Mouse (Mus musculus) midbrain, embryonic 15.5 days (tissue): ENCODE results near the gene Pitpna. TPM values are rescaled to one million over a fixed set of nuclear protein-coding genes. Genes with fewer than 3 reads are reported as not detected.
A peak's percentile ranks its signal among the peaks of the same experiment; 100 is the strongest.

Experiments
- ATAC-seq: fragments of 200-750 bp; cut with Nextera tagmentation; replicated peaks from 2 replicates; pipeline ENCODE4 v1.8.0; 2017; ENCODE audit warnings: moderate TSS enrichment
- H3K27ac ChIP-seq: fragments of 300-500 bp; sonication (generic); 2 replicates; pipeline ENCODE4 v1.5.1; 2015; ENCODE audit warnings: mild to moderate bottlenecking, inconsistent platforms
- H3K27me3 ChIP-seq: fragments of 300-500 bp; sonication (generic); replicated peaks from 2 replicates; pipeline ENCODE4 v1.6.1; 2015; ENCODE audit warnings: inconsistent platforms
- H3K36me3 ChIP-seq: fragments of 300-500 bp; sonication (generic); replicated peaks from 2 replicates; pipeline ENCODE4 v1.6.1; 2015; ENCODE audit warnings: inconsistent platforms
- H3K4me1 ChIP-seq: fragments of 300-500 bp; sonication (generic); 2 replicates; pipeline ENCODE4 v1.6.1; 2015; ENCODE audit warnings: inconsistent platforms
- H3K4me2 ChIP-seq: fragments of 300-500 bp; sonication (generic); 2 replicates; pipeline ENCODE4 v1.6.1; 2015; ENCODE audit warnings: inconsistent platforms, mild to moderate bottlenecking, moderate library complexity
- H3K4me3 ChIP-seq: fragments of 300-500 bp; sonication (generic); 2 replicates; pipeline ENCODE4 v1.5.1; 2015; ENCODE audit warnings: mild to moderate bottlenecking, inconsistent platforms
- H3K9ac ChIP-seq: fragments of 300-500 bp; sonication (generic); 2 replicates; pipeline ENCODE4 v1.6.1; 2015; ENCODE audit warnings: mild to moderate bottlenecking, inconsistent platforms
- H3K9me3 ChIP-seq: fragments of 300-500 bp; sonication (generic); 2 replicates; pipeline ENCODE4 v1.6.1; 2016; ENCODE audit warnings: inconsistent platforms
- WGBS: fragments of 180-500 bp; shearing (Covaris S2); methylation state at CpG from one replicate; pipeline ENCODE4 v1.1.7; 2015; ENCODE audit warnings: mixed read lengths; 5-methylcytosine and 5-hydroxymethylcytosine counted together
- polyA plus RNA-seq: library from polyadenylated mRNA; unstranded; fragments of >200 nt; fragmentation: Nextera tagmentation; extraction: Ambion mirVana; gene quantifications from 2 replicates; pipeline ENCODE4 v1.2.1, GENCODE M21; 2015

Gene Pitpna
- polyA plus RNA-seq, 1 experiment from 2014 or later: 103 TPM

- under 1% methylated on average over 54 of the region's 54 CpGs for WGBS
- no peaks in the 10 kb centered on the region for H3K36me3 ChIP-seq
- H3K4me2 ChIP-seq: peak overlapping the region; percentile 93
- peak overlapping the region; percentile 57 for H3K27ac ChIP-seq
- H3K9me3 ChIP-seq: no peaks in the 10 kb centered on the region
- peak overlapping the region; percentile 48 for H3K4me3 ChIP-seq
- peak; percentile 57 for ATAC-seq
- H3K27me3 ChIP-seq: peaks cover 32% of the 10 kb centered on the region
- peaks cover 42% of the 10 kb centered on the region for H3K4me1 ChIP-seq
- H3K9ac ChIP-seq: peak overlapping the region; percentile 59
Observed at GRCm38 (mm10) chr11:75651426-75652221, 63.7 kb downstream of the Pitpna start.

GRCm38 (mm10) chr11:75652222-75652941 lies 64.5 kb downstream of the Pitpna start:
- no peaks in the 10 kb centered on the region for H3K36me3 ChIP-seq
- WGBS: 21% methylated on average over 20 of the region's 20 CpGs
- ATAC-seq: no peak
- H3K4me2 ChIP-seq: peak overlapping the region; percentile 93
- H3K27me3 ChIP-seq: peaks cover 32% of the 10 kb centered on the region
- peaks cover 43% of the 10 kb centered on the region for H3K4me1 ChIP-seq
- H3K9ac ChIP-seq: peak overlapping the region; percentile 59
- H3K4me3 ChIP-seq: peak overlapping the region; percentile 48
- no peaks in the 10 kb centered on the region for H3K9me3 ChIP-seq
- H3K27ac ChIP-seq: no peak overlapping the region

- H3K9ac ChIP-seq: no peak overlapping the region
- H3K27me3 ChIP-seq: peaks cover 32% of the 10 kb centered on the region
- 31% methylated on average over 14 of the region's 14 CpGs for WGBS
- H3K4me1 ChIP-seq: peaks cover 43% of the 10 kb centered on the region
- H3K4me3 ChIP-seq: peak overlapping the region; percentile 46
- H3K4me2 ChIP-seq: peak overlapping the region; percentile 83; the same call in 1 of the 2 replicates
- H3K36me3 ChIP-seq: no peaks in the 10 kb centered on the region
- no peak overlapping the region for H3K27ac ChIP-seq
- ATAC-seq: no peak
- no peaks in the 10 kb centered on the region for H3K9me3 ChIP-seq
Observed at GRCm38 (mm10) chr11:75652942-75653684, 65.2 kb downstream of the Pitpna start.

- peak overlapping the region; percentile 46 for H3K4me3 ChIP-seq
Observed at GRCm38 (mm10) chr11:75653781-75654470, 66.0 kb downstream of the Pitpna start.

GRCm38 (mm10) chr11:75654471-75655390 lies 66.8 kb downstream of the Pitpna start:
- WGBS: 43% methylated on average over 25 of the region's 25 CpGs
- Histone ChIP-seq H3K9ac (peak overlapping the region; percentile 36; the same call in 1 of the 2 replicates), H3K27ac (no peak overlapping the region), H3K9me3 (no peaks in the 10 kb centered on the region), H3K4me2 (peak overlapping the region; percentile 83), H3K4me1 (peaks cover 43% of the 10 kb centered on the region), H3K27me3 (peaks cover 32% of the 10 kb centered on the region), H3K36me3 (no peaks in the 10 kb centered on the region), H3K4me3 (peak overlapping the region; percentile 69)
- no peak for ATAC-seq

More at GRCm38 (mm10) chr11:75653781-75654470, 66.0 kb downstream of the Pitpna start:
- Histone ChIP-seq H3K36me3 (no peaks in the 10 kb centered on the region), H3K27me3 (peaks cover 32% of the 10 kb centered on the region), H3K4me1 (peaks cover 43% of the 10 kb centered on the region), H3K4me2 (peak overlapping the region; percentile 83), H3K9me3 (no peaks in the 10 kb centered on the region), H3K27ac (no peak overlapping the region), H3K9ac (peak overlapping the region; percentile 36)
- 2% methylated on average over 31 of the region's 45 CpGs for WGBS
- peak; percentile 40 for ATAC-seq

GRCm38 (mm10) chr11:75655621-75656545 lies 68.0 kb downstream of the Pitpna start:
- 2% methylated on average over 78 of the region's 78 CpGs for WGBS
- Histone ChIP-seq H3K36me3 (no peaks in the 10 kb centered on the region), H3K4me1 (peaks cover 43% of the 10 kb centered on the region), H3K27me3 (peaks cover 32% of the 10 kb centered on the region), H3K9me3 (no peaks in the 10 kb centered on the region), H3K4me3 (peak overlapping the region; percentile 69), H3K4me2 (peak overlapping the region; percentile 98), H3K9ac (peak overlapping the region; percentile 54), H3K27ac (no peak overlapping the region)
- ATAC-seq: no peak

- H3K4me2 ChIP-seq: peak overlapping the region; percentile 98
- H3K4me1 ChIP-seq: peaks cover 34% of the 10 kb centered on the region
- no peak for ATAC-seq
- no peaks in the 10 kb centered on the region for H3K36me3 ChIP-seq
- H3K9ac ChIP-seq: no peak overlapping the region
- peak overlapping the region; percentile 69 for H3K4me3 ChIP-seq
- no peaks in the 10 kb centered on the region for H3K9me3 ChIP-seq
- 61% methylated on average over 20 of the region's 20 CpGs for WGBS
- H3K27ac ChIP-seq: no peak overlapping the region
- H3K27me3 ChIP-seq: peaks cover 32% of the 10 kb centered on the region
Observed at GRCm38 (mm10) chr11:75656621-75657590, 69.0 kb downstream of the Pitpna start.

GRCm38 (mm10) chr11:75657841-75658240 lies 69.9 kb downstream of the Pitpna start:
- H3K9ac ChIP-seq: no peak overlapping the region
- peaks cover 24% of the 10 kb centered on the region for H3K4me1 ChIP-seq

GRCm38 (mm10) chr11:75658311-75658710 lies 70.4 kb downstream of the Pitpna start:
- no peak overlapping the region for H3K9ac ChIP-seq
- H3K36me3 ChIP-seq: no peaks in the 10 kb centered on the region
- H3K27ac ChIP-seq: no peak overlapping the region
- H3K4me3 ChIP-seq: no peak overlapping the region
- H3K27me3 ChIP-seq: peaks cover 21% of the 10 kb centered on the region
- WGBS: 92% methylated on average over 13 of the region's 13 CpGs
- H3K4me2 ChIP-seq: no peak overlapping the region
- no peak for ATAC-seq
- peaks cover 24% of the 10 kb centered on the region for H3K4me1 ChIP-seq
- no peaks in the 10 kb centered on the region for H3K9me3 ChIP-seq

More at GRCm38 (mm10) chr11:75657841-75658240, 69.9 kb downstream of the Pitpna start:
- H3K27ac ChIP-seq: no peak overlapping the region
- H3K36me3 ChIP-seq: no peaks in the 10 kb centered on the region
- H3K4me2 ChIP-seq: no peak overlapping the region
- peaks cover 25% of the 10 kb centered on the region for H3K27me3 ChIP-seq
- H3K9me3 ChIP-seq: no peaks in the 10 kb centered on the region
- ATAC-seq: no peak
- H3K4me3 ChIP-seq: no peak overlapping the region
